Mouse (Mus musculus) left cerebral cortex, adult 9 months (tissue): ENCODE measurements around the gene Tnni1.

Experiments
- DNase-seq, 2 experiments: peaks; one replicate each; pipeline ENCODE4 v3.0.0; 2022; ENCODE audit warnings: low spot score in 2 of 2

Gene Tnni1

DNA sequence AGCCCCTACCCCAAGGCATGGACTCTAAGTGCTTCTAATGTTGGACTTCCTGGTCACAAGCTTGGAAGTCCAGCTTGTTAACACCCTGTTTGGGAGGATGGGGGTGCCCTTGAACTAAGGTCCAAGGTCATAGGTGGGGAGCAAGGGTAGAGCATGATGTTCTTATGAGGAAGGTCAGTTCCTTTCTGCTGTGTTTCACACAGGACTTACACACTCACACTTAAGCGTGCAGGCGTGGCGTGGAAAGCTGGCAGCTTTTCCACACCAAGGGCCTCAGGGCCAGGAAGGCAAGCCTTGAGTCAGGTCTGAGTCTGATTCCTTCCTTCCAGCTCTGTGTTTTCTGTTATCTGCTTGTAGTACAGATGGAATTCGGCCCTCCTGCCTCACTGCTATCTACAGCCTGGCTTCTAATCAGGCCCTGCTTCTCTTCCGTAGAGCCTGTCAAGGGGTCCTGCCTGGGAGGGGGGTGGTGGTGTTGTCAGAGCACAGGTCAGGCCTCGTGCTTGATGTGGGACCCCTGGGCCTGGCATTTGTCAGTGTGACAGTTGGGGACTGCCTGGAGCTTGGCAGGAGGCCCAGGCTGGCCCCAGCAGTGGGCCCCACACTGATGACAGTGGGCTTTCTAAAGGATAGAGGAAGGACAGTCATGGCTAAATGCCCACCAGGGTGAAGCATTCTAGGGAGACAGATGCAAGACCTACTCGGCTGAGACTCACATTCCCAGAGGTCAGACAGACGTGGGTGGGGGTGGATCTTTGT lies 21.1 kb downstream of the Tnni1 start:
- no peak for DNase-seq

DNA sequence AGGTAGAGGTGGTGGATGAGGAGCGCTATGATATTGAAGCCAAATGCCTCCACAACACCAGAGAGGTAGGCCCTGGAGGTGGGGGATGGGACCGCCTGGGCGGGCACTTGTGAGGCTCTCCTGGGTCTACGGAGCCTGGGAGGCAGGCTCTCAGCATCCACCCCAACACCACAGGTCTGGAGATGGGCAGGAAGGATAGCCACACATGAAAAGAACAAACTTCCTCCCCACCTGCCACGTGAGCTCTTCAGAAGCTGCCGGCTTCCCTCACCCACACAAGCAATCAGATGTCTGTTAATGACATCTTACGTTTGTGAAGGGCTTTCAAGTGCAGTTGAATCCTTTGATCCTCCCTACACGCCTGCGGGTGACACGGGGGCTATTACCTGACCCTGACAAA lies 28.3 kb downstream of the Tnni1 start:
- DNase-seq = no peak

DNA sequence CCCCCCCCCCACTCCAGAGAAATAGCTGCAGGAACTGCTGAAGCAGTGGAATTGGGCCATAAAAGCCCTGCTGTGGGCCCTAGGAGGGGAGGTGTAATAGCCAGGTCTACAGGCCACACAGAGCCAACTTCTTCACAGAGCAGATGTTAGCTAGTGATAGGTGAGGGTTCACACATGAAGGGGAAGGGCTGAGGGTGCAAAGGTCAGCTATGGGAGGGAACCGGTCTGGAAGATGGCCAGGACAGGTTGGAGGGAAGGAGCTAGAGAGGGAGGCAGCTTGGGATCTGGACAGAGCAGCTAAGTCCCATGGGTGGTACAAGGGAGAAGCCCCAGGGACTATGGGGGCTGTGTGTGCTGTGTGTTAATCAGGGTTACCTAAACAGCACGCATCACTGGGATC lies 30.9 kb downstream of the Tnni1 start:
- DNase-seq = no peak

DNA sequence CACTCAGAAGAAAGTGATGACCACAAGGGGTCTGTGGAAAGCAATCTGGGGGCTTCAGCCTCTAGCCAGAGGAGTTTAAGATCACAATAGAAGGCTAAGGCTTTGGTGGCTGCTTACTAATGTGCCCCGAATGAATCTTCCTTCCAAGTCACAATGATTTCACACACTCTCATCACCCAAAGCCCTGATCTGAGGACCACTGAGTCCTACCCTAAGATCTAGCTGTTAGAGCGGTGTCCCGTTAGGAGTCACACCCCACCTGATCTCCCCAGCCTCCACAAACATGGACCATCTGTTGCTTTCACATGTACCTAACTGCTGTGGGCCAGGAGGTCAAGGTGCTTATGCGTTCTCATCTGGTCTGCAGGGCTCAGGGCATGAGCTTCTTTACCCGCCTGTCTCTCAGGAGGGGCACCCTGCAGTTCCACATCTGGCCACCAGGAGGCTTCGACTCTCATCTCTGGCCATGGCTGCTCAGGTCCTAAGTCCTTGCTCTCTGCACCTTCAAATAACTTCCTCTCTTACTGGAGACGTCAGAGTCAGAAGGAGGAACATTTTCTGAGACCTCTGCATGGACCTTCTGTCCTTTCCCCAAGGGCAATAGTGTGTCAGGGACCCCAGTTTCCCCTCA lies 31.9 kb downstream of the Tnni1 start:
- peak in 1 of 2 experiments; percentile 82 for DNase-seq

DNA sequence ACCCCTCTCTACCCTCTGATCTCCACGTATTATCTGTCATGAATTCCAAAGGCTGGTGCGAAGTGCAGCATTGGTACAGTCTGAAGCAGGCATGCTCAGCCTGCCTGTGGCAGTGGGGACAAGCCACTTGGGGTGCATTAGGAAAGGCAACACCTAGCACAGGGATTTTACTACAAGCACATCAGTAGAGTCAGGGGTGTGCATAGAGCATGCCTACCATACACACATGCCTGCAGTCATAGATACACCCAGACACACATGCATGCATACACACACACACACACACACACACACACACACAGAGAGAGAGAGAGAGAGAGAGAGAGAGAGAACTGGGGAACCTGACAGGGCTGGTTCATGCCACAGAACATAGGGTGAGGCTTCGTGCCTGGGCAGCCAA lies 33.0 kb downstream of the Tnni1 start:
- no peak for DNase-seq

DNA sequence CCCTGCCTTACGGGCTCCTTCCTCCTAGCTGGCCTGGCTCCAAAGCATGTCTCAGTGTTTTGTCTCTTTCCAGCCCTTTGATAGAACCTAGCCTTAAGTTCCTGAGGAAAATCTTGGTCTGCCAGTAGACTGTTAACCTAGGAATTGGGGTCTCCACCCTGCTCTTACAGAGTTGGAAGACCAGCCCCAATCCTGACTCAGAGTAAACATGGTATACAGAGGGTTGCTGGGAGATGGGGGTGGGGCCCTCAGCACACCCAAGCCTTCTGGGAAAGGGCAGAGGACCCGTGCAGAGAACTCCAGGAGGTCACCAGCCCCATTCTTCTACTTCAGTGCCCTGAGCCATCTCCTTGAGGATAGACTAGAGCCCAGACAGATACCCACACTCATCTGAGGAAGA lies 33.4 kb downstream of the Tnni1 start:
- DNase-seq = no peak

DNA sequence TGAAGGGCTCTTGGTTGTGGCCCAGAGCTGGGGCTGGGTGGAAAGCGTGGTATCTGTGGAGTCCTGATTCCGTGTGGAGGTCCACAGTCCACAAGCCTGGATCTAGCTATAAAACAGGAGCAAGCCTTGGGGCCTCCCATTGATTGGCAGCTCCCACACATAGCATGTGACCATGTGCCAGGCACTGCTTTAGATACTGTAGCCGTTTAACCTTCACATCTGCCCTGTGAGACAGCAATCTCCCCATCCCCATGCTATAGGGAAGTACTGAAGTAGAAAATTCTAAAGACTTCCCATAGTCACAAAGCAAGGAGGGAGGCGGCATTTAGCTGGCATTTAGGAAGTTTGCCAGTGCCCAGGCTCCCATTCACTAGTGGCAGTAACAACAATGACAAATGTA lies 33.8 kb downstream of the Tnni1 start:
- DNase-seq = no peak

DNA sequence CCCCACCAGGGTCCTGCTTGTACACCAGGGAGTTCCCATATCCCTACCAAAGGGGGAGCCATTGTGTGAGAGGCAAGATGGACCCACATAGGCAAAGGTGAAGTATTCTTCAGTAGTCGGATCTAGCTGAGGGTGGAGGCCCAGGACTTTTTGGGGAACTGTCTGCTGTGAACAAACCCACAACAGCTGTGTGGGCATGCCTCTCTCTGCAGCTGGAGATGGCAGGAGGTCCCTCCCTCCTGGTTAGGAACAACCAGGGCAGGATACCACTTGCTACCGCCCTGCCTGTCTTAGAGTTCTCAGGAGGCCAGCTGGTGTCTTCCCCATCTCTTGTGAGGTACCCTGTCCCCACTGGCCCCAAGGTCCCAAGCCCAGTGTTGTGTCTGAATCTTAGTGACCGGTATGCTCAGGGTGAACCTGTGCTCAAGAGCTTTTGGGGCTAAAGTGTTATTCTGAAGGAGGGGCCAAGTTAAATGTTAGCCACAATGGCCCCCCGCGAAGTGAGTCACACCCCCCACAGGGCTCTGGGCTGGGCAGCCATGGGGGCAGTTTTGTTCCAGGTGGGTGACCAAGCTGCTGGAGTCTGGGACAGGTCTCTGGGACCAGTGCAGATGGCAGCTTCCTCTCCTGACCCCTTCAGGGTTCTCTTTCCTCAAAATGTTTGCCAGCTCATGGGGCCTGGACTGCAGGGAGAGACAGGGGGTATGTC lies 34.6 kb downstream of the Tnni1 start:
- DNase-seq = no peak

DNA sequence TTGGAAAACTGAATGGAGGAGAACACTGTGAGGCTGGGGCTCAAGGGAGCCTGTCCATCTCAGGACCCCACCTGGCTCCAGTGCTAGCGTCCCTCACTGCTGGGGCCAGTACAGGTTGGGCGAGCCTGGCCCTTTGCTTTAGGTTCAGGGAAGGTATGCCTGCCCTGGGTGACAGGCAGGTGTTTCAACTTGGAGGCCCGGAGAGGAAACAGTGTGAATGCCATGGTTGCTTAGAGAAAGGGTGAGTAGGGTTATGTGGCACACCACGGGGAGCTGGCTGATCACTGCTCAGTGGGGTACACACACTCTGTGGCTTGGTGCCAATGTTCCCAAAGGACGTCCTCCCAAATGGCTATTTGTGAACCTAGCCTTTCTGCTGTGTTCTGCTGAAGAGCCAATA lies 35.3 kb downstream of the Tnni1 start:
- DNase-seq = no peak

DNA sequence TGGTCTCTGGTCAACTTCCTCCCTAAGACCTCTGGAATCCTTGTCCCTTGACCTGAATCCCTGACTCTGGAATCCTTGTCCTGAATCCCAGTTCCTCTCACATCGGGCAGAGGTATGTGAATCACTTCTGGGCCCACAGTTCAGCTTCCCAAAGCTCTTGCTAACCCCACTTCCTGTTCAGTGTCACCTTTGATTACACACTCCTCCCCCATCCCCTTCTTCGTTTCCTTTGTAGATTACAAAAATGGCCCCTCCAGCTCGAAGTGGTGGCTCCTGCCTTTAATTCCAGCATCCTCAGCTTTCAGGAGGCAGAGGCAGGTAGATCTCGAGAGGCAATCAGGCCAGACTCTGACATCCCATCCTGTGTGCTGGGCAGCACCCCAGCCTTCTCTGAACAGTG lies 38.4 kb downstream of the Tnni1 start:
- DNase-seq = no peak

DNA sequence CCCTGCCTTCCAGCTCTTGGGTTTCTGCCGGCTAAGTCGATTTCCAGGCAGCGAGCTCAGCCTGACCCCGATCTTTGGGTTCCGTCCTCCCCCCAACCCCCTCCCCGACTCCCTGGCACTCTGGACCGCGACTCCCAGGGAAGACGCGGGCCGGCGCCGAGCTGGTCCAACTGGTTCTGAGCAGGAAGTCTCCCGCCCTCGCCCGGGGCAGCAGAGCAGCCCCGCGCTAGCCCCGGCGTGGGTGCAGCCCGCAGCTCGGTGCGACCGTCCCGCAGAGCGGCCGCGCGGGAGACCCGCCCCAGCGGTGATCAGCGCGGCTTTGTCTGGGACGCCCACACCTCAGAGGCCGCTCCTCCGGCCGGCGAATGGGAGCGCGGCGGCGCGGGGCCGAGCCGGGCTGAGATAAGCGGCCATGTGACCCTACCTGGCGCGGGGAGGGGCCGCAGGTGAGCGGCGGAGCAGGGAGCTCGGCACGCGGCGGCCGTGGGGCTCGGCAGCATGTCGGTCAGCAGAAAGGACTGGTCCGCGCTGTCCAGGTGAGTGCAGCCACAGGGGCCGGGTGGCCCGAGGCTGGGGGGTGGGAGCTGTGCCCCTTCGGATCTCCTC lies 39.4 kb downstream of the Tnni1 start, which contains the start of gene Lad1:
Gene Lad1 (plus strand): TSS at position 118 of the 606 bp plus-strand sequence.
- DNase-seq = no peak

DNA sequence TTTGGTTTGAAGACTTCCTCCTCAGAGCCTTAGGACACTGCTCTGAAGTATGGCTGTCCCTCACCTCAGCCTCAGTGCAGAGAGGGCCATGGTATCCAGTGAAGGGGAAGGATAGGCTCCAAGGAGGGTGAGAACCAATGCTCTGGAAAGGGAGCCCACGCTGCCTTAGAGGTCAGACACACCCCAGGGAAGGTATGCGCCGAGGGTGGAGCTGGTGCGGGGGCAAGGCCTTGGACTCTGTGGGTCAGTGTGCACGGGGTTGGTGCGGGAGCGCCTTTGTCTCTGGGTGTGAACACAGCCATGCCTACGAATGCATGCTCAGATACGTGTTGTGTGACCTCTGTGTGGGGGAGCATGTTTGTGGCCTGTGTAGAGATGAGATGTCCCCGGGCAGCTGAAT lies 40.8 kb downstream of the Tnni1 start:
- no peak for DNase-seq

DNA sequence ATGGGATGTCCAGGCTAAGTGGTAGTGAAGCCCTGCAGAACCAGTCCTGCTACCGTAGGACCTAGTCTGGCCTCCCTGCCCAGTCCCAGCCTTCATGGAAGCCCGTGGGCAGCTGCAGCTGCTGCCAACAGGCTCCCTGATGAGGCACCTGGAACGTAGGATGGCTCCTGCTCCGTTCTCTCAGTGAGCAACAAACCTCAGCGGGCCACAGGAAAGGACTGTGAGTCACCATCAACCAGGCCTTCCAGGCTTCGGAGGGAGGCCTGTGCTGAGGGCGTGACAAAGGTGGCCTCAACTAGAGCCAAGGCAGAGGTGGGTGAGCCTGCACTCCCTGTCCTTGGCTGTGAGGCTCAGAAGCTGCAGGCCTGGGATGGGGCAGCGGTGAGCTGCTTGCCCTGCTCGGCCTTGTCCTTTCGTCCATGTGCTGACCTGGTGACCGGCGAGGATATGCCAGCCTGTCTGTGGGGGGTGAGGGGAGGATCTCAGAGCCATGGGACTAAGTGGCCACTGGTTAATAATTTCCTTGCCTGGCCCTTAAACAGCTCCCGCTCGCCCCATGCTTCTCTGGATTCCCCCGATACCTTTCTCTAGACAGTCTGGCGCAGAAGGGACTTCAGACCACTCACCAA lies 41.6 kb downstream of the Tnni1 start:
- peak in 1 of 2 experiments; percentile 30 for DNase-seq

DNA sequence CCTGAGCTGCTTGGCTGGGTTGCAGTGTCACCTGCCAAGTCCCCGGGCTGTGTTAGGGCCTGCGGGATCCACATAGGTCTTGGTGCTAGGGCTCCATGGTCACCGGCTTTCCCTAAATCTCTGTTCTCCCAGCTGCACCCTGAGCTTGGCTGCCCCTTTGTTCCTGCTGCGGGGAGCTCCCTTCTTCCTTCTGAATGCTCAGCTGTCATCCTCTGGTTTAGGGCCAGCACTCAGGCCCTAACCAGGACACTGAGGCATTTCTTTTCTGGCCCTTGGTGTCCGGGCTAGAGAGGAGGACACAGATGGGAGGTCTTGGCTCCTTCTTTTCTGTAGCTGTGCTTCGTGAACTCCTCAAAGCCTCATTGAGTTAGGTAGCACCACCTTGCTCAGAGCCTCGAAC lies 42.5 kb downstream of the Tnni1 start:
- no peak for DNase-seq

DNA sequence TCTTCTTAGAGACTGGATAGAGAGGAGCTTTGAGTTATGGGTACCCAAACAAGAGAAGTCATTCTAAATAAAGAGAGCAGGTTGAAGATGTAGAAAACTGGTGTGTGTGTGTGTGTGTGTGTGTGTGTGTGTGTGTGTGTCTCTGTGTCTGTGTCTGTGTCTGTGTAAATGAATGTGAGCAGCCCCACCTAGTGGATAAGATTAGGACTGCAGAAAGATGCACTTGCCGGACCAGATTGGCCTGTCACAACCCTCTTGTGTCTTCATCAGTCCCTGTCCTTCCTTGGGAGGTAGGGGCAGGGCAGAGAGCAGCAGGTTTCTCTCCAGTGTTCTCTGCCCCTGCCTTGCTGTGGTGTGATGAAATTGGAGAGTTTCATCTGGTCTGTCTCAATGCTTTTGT lies 49.7 kb downstream of the Tnni1 start:
- peak in 1 of 2 experiments; percentile 52 for DNase-seq

DNA sequence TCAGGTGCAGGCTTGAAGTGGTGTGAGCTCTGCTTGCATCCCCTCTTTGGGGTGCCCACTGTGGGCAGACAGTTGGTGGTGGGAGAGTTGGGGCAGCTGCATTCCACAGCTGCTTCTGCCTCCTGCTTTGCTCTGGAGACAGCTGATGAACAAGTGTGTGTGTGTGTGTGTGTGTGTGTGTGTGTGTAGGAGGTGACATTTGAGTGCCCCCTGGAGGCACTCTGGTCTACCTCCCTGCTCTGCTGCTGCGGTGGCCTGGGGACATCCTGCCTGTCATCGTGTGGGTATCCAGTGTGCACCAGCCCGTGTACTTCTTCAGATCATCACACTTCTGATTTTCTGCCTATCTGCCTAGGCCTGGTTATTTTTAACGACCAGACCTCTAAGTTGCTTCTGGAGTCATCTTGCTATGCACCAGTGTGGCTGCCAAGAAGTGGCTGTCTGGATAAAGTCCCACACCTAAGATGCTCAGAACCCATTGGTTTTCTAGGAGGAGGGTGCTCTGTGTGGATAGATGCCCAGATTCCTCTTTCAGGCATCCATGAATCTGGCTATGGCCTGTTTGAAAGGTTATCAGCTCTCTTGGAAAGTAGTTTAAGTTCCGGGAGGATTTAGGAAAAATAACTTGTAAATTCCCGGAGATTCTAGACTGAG lies 55.1 kb downstream of the Tnni1 start:
- DNase-seq = no peak

DNA sequence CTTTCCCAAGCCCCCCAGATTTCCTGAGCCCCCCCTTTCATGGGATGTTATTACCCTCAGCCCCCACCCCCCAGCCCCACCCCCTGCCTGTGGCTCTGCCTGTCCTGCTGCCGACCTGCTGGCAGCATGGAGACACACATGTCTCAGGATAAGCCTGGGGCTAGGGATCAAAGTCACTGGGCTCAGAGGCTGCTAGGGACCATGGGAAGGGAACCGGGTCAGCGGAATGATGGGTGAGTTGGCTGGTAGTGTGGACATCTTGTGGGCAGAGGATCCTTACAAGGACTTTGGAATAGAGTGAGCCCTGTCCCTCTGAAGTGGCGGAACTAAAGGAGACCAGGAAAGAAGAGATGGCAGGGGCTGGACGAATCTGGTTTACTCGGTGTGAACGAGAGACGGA lies 55.7 kb downstream of the Tnni1 start:
- no peak for DNase-seq

DNA sequence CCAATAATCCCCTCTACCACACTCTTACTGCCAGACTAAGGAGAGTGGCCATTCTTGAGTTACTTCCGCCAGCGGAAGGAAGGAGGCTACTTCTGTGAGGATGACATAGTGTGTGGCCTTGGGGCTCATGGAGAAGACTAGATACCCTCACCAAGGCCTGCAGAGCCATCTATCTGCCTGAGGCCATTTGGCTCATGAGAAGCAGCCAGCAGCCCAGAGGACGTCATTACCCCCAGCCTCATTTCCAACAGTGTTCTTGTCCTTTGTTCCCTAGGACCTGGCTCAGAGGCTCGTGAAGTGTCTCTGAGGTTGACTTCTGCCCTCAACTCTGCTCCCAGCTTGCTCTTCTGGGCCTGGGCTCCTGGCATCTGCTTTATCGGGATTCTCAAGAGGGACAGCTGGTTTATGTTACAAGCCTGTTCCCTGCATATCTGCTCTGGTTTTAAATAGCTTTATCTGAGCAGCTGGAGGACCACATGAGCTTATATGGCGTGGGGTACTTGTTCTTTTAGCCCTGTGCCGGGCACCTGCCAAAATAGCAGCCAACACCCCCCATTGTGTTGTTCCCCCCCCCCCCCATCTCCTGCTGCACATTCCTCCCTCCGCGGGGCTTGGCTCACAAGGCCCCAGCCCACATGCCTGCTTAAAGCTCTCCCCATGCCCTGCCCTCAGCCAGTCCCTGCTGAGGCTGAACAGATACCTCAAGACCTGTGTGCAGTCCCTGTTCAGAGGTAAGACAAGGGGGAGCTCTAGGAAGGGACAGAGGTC lies 56.7 kb downstream of the Tnni1 start, which contains the start of gene Tnnt2:
Gene Tnnt2 (plus strand): TSS at position 639 of the 768 bp plus-strand sequence.
- no peak for DNase-seq

DNA sequence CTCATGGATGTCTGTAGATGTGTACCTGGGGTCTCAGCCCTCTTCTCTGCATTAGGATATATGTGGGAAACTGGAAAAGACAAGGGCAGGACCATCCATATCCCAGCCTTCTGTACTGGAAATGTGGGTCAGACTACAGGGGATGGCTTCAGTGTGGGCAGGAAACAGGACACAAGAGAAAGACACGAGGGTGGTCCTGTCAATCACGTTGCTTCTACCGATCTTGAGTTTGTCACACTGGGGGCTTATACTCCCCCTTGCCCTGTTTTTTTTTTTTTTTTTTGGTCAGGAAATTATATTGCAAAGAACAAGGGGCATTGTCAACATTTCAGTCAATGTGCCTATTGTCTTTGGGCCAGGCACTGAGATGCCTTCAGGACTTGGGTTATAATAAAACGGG lies 59.4 kb downstream of the Tnni1 start:
- DNase-seq = no peak

DNA sequence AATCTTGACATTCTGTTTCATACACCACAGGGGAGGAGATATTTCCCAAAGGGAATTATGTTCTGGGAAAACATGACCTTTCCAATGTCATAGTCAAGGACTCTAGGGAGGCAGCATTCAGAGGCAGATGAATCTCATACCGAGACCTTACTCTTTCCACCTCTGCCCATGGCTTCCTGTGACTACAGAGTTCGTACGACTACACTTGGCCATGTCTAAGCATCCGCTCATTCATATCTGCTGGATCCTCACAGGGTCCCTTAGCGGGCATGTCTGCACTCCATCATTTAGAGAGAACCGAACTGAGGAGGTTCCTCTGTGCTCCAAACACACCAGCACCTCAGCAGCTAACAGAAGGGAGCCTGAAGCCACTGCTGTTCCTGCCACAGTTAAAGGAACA lies 59.8 kb downstream of the Tnni1 start:
- DNase-seq = no peak
